Mouse (Mus musculus) adrenal gland, adult 8-10 months (tissue): ENCODE results near the gene Agtr1a. TPM values are rescaled to one million over a fixed set of nuclear protein-coding genes. Genes with fewer than 3 reads are reported as not detected.

Experiments used
- DNase-seq: peaks from one replicate; pipeline ENCODE4 v3.0.0; 2022
- total RNA-seq, 4 experiments: library from RNA; stranded (reverse); gene quantifications; 2 replicates each; pipeline ENCODE4 v1.2.4; 2022

The Agtr1a gene
- total RNA-seq, 4 experiments from 2014 or later, result 283 to 396 (median 309) TPM

DNA sequence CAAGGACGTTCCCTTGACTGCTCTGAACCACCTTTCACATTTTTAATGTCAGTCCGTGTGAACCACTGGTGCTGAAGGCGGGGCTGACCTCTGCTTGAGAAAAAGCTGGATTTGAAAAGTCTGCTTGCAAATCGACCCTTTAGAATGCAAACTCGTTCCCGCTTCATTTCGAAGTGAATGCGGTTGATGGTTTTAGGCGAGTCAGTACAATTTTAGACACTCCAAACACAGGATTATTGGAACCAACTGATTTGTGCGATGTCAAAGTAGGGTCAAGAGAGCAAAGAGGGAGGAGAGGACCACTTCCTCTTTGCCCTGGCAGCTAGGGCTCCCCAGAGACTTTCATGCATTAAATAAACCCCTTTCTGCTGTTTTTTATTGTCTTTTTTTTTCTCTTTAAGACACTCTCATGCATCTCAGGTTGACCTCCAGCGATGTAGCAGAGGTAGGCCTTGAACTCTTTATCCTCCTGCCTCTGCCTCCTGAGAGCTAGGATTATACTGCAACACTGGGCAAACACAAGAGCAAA is 27.9 kb downstream of the Agtr1a start:
- DNase-seq, result no peak

DNA sequence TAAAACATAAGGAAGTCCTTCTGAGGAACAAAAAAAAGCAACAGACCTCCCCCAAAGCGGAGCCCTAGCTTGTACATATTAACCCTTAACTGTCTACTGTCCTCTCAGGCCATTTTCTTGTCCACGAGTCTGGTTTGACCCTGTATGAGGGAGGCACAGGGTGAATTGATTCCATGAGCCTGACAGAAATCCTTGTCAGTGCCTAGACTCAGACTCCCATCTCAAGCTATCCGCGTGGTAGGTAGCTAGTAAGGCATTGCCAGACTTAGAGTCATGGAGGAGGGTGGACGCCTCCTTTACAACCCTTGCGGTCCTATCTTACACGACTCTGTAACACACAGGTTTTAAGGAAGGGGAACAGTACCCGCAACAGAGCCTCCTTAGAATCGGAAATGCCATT is 28.5 kb downstream of the Agtr1a start:
- no peak for DNase-seq

DNA sequence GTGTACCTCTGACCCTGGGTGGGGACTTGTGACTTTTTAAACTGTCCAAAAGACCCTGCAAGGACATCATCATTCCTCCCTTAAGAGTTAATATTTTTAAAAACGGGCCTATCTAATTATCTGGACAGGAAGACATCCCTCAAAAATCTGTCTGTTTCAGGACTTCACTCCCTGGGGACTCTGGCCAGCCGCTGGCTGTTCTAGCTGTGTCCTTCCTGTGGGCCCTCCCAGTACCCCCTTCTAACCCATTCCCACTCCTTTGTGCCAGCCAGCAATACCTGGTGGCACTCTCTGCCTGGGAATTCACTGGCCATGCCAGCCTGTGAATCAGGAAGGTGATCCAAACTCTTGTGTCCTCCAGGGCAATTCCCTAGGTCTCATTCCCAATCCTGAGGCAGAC is 29.1 kb downstream of the Agtr1a start:
- DNase-seq, result no peak

DNA sequence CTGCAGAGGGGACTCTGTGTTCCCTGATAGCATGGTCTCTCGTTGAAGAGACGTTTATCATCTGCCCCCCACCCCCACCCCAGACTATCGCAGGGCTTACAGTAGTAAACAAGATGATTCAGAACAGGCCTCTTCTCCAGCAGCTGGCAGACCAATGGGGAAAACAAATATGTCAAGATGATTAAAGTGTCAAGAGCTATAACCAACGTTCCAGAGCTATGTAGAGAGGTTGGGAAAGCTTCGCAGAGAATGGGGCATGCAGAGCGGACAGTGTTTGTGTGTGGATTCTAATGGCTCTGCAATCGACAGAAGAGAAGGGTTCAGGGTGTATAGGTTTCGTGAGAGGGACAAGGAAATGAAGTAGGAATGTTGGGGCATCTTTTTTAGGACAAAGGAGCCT is 31.9 kb downstream of the Agtr1a start:
- no peak for DNase-seq

DNA sequence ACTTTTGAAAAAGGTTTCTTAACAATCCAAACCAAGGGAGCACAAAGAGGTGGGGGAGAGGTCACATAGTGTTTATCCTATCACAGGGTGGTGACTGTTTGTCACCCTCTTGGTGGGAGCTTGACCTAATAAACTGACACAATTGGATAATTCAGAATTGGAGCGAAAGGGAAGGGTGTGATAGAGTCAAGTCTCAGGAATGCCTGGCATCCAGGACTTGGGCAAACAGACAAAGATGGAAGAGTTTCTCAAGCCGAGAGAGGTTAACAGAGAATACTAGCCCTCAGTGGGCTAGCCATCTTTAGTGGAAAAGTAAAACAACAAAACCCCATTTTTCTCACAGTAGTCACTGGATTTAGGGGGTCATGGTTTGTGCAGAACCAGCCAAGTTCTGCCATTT is 32.5 kb downstream of the Agtr1a start:
- no peak for DNase-seq

DNA sequence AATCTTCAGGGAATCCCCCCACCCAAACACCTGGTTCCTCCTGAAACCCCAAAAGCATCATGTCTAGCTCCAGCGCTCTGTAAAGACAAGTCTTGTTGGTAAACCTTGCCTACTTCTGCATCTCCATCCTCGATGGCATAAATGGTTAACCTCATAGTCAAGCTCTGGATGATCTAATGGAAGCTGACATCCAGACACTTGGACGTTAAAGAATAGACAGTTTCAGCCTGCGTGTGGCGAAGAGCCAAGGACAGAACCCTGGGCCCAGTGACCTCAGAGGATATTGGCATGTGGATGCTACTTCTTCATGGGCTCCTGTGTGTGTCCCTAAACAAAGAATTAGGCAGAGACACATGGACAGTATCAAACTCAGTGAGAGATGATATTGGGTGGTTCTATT is 42.6 kb downstream of the Agtr1a start:
- peak; percentile 34 for DNase-seq

DNA sequence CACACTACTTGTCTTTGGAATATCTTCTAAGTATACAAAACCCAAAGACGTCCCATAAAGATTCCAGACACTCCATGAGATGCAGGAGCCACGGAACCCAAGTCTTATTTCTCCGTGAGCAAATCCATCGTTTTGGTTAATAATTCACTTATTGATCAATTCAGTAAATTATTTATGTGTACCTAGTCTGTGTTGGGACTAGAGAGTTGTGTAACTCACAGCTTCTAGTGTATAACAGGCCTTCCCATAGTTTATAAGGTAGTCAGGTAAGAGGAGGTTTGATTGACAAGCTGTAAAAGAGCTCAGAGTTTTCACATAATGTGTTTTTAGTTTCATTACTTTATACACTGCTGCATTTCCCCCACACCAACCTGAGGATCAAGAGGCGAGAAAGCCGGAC is 48.9 kb downstream of the Agtr1a start:
- no peak for DNase-seq

DNA sequence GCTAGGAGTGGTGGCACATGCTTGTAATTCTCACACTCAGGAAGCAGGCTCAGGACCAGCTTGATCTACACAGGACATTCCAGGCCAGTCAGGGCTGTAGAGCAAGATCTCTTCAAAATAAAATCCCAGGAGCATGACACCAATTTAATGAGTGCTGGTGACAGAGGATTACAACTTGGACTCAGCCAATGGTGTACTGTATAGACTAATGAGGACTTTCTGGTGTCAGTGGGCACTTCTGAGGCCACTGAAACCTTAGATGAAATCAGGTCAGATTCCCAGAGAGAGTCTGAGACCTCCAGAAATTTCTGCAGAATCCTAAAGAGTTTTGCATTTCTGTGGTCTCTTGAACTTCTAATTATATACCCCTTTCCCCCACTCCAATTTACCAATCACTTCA is 57.9 kb downstream of the Agtr1a start:
- no peak for DNase-seq

DNA sequence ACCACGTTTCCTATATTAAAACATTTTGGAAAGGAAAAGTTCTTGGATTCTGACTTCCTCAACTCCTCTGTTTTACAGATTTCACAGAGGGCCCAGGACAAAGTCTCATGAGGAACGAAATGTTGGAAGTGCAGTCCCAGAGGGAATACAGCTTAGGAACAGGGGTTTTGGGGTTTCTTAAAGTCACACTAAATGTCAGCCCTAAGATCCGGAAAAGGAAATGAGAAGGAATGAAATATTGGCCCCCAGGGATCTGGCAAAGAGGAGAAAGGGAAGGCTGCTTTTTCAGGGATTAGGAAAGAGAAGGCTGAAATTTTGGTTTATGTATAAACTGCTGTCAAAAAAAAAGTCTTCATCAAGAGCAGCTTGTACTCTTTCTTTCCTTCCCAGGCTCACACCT is 60.2 kb downstream of the Agtr1a start:
- DNase-seq, result no peak

DNA sequence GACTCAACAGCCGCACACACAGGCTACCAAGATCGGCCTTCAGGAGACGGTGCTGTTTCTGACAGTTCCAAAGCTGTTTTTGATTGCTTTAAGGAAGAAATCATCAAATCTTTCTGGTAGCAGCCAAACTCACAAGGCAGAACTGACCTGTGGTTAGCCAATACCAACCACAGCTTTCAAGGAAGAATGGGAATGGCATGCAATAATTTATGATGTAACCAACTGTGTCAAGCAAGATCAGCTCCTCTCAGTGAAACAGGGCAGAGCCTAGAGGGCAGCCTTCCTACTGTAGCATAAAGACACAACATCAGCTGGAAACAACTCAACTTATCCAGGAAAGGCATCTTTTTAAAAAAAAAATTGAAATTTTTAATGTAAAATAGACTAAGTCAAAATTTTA is 62.6 kb downstream of the Agtr1a start:
- DNase-seq, result no peak

DNA sequence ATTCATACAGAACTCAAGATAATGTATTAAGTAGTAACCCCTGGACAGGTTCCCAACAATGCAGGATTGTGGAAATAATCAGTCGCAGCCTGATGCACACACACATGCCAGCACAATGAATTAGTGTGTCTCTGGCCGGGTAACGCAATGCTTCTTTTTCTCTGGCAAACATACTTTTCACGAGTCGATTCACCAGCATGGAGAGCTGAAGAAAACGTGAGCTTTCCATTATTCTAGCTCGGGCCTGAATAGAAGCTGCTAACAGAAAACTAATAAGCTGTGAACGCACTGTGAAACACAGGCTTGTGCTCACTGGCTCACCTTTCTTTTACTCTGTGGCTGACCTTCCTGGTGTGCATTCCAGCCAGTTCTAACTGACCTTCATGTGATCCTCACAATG is 64.4 kb downstream of the Agtr1a start:
- no peak for DNase-seq

DNA sequence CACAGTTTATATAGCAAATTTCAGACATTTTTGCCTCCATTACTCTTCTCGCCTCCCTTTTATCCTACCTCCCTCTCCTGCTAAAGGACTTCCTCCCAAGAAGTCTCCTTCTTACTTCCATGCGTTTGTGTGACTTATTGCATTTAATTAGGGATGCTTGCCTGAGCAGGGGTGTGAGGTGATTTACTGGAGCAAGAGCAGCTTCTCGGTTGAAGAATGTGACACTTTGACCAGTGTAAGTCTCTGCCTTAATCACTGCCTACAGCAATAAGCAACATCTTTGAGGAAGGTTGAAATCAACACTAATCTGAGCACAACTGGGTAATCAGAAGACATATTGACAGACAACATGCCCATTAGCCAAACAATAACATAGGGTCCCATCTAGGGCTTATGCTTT is 67.6 kb downstream of the Agtr1a start:
- DNase-seq, result no peak

DNA sequence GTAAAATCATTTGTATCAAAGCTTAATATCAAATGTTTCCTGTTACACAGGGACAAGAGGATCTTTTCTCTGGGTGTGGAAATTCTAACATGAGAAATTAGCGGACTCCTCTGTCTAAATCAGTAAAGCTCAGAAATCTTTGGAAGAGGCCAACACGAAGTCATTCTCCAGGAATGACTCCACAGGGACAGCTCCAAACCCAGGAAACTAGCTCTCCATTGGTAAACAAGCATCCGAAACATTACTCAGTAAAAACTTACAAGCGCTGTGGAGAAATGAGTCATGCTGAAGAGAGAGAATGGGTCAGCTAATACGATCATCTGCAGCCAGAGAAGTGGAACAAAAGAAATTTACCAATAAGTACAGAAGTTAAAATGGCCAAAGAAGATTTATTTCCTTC is 82.4 kb downstream of the Agtr1a start:
- DNase-seq, result no peak

DNA sequence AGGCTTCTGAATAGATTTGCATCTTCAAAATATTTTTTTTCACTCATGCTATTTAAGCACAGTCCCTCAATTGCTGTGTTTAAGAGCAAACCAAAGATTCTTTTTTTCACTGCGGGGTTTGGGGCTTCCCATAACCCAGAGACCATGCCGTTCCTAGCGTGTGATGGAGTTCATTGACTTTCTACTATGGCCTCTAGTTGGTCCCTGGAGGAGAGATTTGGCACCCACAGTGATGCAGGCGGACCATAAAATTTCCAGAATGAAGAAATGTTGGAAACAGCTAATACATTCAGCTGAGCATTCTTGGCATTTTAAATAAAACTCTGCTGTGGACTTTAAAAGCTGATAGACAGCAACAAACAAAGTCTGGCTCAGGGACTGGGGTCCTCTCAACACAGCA is 90.8 kb downstream of the Agtr1a start:
- DNase-seq, result no peak

DNA sequence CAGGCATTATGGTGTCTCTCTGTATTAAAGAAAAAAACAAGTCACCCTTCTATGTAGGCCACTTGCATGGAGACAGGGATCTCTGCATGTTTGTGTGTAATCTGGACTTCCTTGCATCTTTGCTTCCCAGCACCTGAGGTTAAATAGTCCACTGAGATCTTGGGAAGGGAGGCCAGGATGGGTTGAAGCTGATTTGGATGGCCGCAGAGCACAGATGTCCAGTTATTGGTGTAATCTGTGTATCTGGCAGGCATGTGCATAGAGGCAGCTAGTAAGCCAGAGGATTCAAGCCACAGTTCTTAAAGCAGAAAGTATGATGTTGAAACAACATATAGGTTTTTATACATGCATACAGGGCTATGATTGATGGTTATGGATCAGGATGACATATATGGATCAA is 91.2 kb downstream of the Agtr1a start:
- DNase-seq, result no peak

Other genes with a start within 250 kb of the Agtr1a start
- gene Mboat1, start 200.0 kb upstream of the Agtr1a start, total RNA-seq, result 1 to 10 TPM; 3.9 to 4.4 (median 4.1) TPM
- gene Uqcrfs1, start 208.9 kb downstream of the Agtr1a start, total RNA-seq, result 100 to 1,000 TPM; 184 to 287 (median 250) TPM